Mouse (Mus musculus): ENCODE results near the gene Entr1. TPM values are rescaled to one million over a fixed set of nuclear protein-coding genes. Genes with fewer than 3 reads are reported as not detected.
"Not testable (repeated sequence)": the region's sequence is repeated elsewhere in the genome, so short reads cannot be mapped to it uniquely, and the experiment has no call there.

Gene Entr1
- polyA plus RNA-seq, 1 experiment from 2014 or later = 166 TPM

- 29% methylated on average over 6 of the region's 6 CpGs for WGBS
Measured at GRCm38 (mm10) chr2:26380871-26381270, 8.2 kb downstream of the Entr1 start.

GRCm38 (mm10) chr2:26380131-26380771 lies 8.9 kb downstream of the Entr1 start, which contains the start of gene Snapc4:
Snapc4 (minus strand) TSS chr2:26380653.
- peaks cover 22% of the 10 kb centered on the region for H3K4me1 ChIP-seq (replicated peaks)
- peak within 1 kb of the TSS; percentile 81 for H3K4me3 ChIP-seq (replicated peaks)
- H3K27ac ChIP-seq = peak within 1 kb of the TSS; percentile 61; the same call in 1 of the 2 replicates
- peak; percentile 99 for ATAC-seq
- H3K27me3 ChIP-seq = no peaks in the 10 kb centered on the region
- peaks cover 71% of the 10 kb centered on the region for H3K36me3 ChIP-seq
- under 1% methylated on average over 38 of the region's 38 CpGs for WGBS
- H3K4me2 ChIP-seq (replicated peaks) = peak within 1 kb of the TSS; percentile 93
- peak within 1 kb of the TSS; percentile 89 for H3K9ac ChIP-seq (replicated peaks)
- H3K9me3 ChIP-seq = no peaks in the 10 kb centered on the region

More at GRCm38 (mm10) chr2:26380871-26381270, 8.2 kb downstream of the Entr1 start:
- Histone ChIP-seq H3K36me3 (peaks cover 71% of the 10 kb centered on the region), H3K4me1 (replicated peaks) (peaks cover 22% of the 10 kb centered on the region), H3K4me3 (replicated peaks) (peak overlapping the region; percentile 81), H3K4me2 (replicated peaks) (peak overlapping the region; percentile 93), H3K9ac (replicated peaks) (peak overlapping the region; percentile 89)
- H3K9me3 ChIP-seq, H3K27ac ChIP-seq, H3K27me3 ChIP-seq: not testable (repeated sequence)
- ATAC-seq = peak; percentile 28; the same call in 1 of the 2 replicates

GRCm38 (mm10) chr2:26372396-26372795 lies 16.7 kb downstream of the Entr1 start:
- Histone ChIP-seq H3K9me3 (no peaks in the 10 kb centered on the region), H3K4me2 (replicated peaks) (no peak overlapping the region), H3K4me3 (replicated peaks) (no peak overlapping the region), H3K27ac (no peak overlapping the region), H3K27me3 (no peaks in the 10 kb centered on the region), H3K36me3 (peaks cover 97% of the 10 kb centered on the region), H3K4me1 (replicated peaks) (no peaks in the 10 kb centered on the region), H3K9ac (replicated peaks) (no peak overlapping the region; the same call in 1 of the 2 replicates)
- WGBS = 95% methylated on average over 8 of the region's 8 CpGs
- ATAC-seq = no peak

GRCm38 (mm10) chr2:26368572-26368971 lies 20.5 kb downstream of the Entr1 start:
- ATAC-seq = no peak
- H3K27me3 ChIP-seq = no peaks in the 10 kb centered on the region
- 91% methylated on average over 1 of the region's 1 CpGs for WGBS
- H3K36me3 ChIP-seq = peaks cover 97% of the 10 kb centered on the region
- no peak overlapping the region for H3K27ac ChIP-seq
- H3K4me2 ChIP-seq (replicated peaks) = no peak overlapping the region
- no peaks in the 10 kb centered on the region for H3K9me3 ChIP-seq
- no peak overlapping the region for H3K4me3 ChIP-seq (replicated peaks)
- no peaks in the 10 kb centered on the region for H3K4me1 ChIP-seq (replicated peaks)
- no peak overlapping the region for H3K9ac ChIP-seq (replicated peaks)

GRCm38 (mm10) chr2:26367911-26368310 lies 21.2 kb downstream of the Entr1 start:
- H3K27ac ChIP-seq = no peak overlapping the region
- no peaks in the 10 kb centered on the region for H3K9me3 ChIP-seq
- no peak overlapping the region for H3K4me3 ChIP-seq (replicated peaks)
- H3K4me2 ChIP-seq (replicated peaks) = no peak overlapping the region
- H3K4me1 ChIP-seq (replicated peaks) = no peaks in the 10 kb centered on the region
- no peak overlapping the region for H3K9ac ChIP-seq (replicated peaks)
- peaks cover 97% of the 10 kb centered on the region for H3K36me3 ChIP-seq
- H3K27me3 ChIP-seq = no peaks in the 10 kb centered on the region
- ATAC-seq = no peak
- 95% methylated on average over 6 of the region's 6 CpGs for WGBS

GRCm38 (mm10) chr2:26364738-26365465 lies 24.2 kb downstream of the Entr1 start:
- no peak for ATAC-seq
- Histone ChIP-seq H3K9me3 (no peaks in the 10 kb centered on the region), H3K27me3 (no peaks in the 10 kb centered on the region), H3K36me3 (peaks cover 74% of the 10 kb centered on the region), H3K27ac (no peak overlapping the region), H3K4me2 (replicated peaks) (no peak overlapping the region), H3K9ac (replicated peaks) (no peak overlapping the region), H3K4me1 (replicated peaks) (no peaks in the 10 kb centered on the region), H3K4me3 (replicated peaks) (no peak overlapping the region)
- WGBS = 89% methylated on average over 10 of the region's 10 CpGs

- Histone ChIP-seq H3K27me3 (no peaks in the 10 kb centered on the region), H3K27ac (no peak overlapping the region), H3K9ac (replicated peaks) (no peak overlapping the region), H3K4me2 (replicated peaks) (no peak overlapping the region), H3K36me3 (peaks cover 60% of the 10 kb centered on the region), H3K4me1 (replicated peaks) (no peaks in the 10 kb centered on the region), H3K9me3 (no peaks in the 10 kb centered on the region), H3K4me3 (replicated peaks) (no peak overlapping the region)
- WGBS = 90% methylated on average over 5 of the region's 5 CpGs
- ATAC-seq = no peak
Measured at GRCm38 (mm10) chr2:26363481-26363880, 25.6 kb downstream of the Entr1 start.

- 92% methylated on average over 5 of the region's 5 CpGs for WGBS
- H3K4me3 ChIP-seq (replicated peaks) = no peak overlapping the region
- H3K36me3 ChIP-seq = peaks cover 55% of the 10 kb centered on the region
- no peaks in the 10 kb centered on the region for H3K9me3 ChIP-seq
- no peak overlapping the region for H3K4me2 ChIP-seq (replicated peaks)
- H3K4me1 ChIP-seq (replicated peaks) = no peaks in the 10 kb centered on the region
- H3K27me3 ChIP-seq = no peaks in the 10 kb centered on the region
- no peak overlapping the region for H3K27ac ChIP-seq
- no peak overlapping the region for H3K9ac ChIP-seq (replicated peaks)
- ATAC-seq = no peak
Measured at GRCm38 (mm10) chr2:26362991-26363390, 26.1 kb downstream of the Entr1 start.

- no peaks in the 10 kb centered on the region for H3K27me3 ChIP-seq
- no peak for ATAC-seq
- 51% methylated on average over 3 of the region's 3 CpGs for WGBS
- H3K4me2 ChIP-seq (replicated peaks) = no peak within 1 kb of the TSS
- H3K27ac ChIP-seq = no peak within 1 kb of the TSS
- peaks cover 33% of the 10 kb centered on the region for H3K36me3 ChIP-seq
- no peak within 1 kb of the TSS for H3K9ac ChIP-seq (replicated peaks)
- H3K4me3 ChIP-seq (replicated peaks) = no peak within 1 kb of the TSS
- H3K9me3 ChIP-seq = no peaks in the 10 kb centered on the region
- no peaks in the 10 kb centered on the region for H3K4me1 ChIP-seq (replicated peaks)
Measured at GRCm38 (mm10) chr2:26360772-26361171, 28.3 kb downstream of the Entr1 start, which contains the start of gene Card9. Card9 (minus strand) TSS chr2:26360918.

- H3K36me3 ChIP-seq = peaks cover 27% of the 10 kb centered on the region
- ATAC-seq = no peak
- no peaks in the 10 kb centered on the region for H3K9me3 ChIP-seq
- WGBS = 91% methylated on average over 6 of the region's 6 CpGs
- H3K27ac ChIP-seq = no peak overlapping the region
- no peak overlapping the region for H3K9ac ChIP-seq (replicated peaks)
- H3K4me1 ChIP-seq (replicated peaks) = no peaks in the 10 kb centered on the region
- H3K4me2 ChIP-seq (replicated peaks) = no peak overlapping the region
- no peaks in the 10 kb centered on the region for H3K27me3 ChIP-seq
- no peak overlapping the region for H3K4me3 ChIP-seq (replicated peaks)
Measured at GRCm38 (mm10) chr2:26359983-26360382, 29.1 kb downstream of the Entr1 start.

- H3K36me3 ChIP-seq = peaks cover 25% of the 10 kb centered on the region
- 0 out of 2 replicates have a peak, but pooled peaks have one; percentile 35 for ATAC-seq
- no peak overlapping the region for H3K4me2 ChIP-seq (replicated peaks)
- WGBS = 87% methylated on average over 13 of the region's 13 CpGs
- no peak overlapping the region for H3K27ac ChIP-seq
- no peak overlapping the region for H3K9ac ChIP-seq (replicated peaks)
- H3K27me3 ChIP-seq = no peaks in the 10 kb centered on the region
- no peak overlapping the region for H3K4me3 ChIP-seq (replicated peaks)
- H3K9me3 ChIP-seq = no peaks in the 10 kb centered on the region
- no peaks in the 10 kb centered on the region; the same call in 1 of the 2 replicates for H3K4me1 ChIP-seq (replicated peaks)
Measured at GRCm38 (mm10) chr2:26358667-26359320, 30.3 kb downstream of the Entr1 start.

- H3K36me3 ChIP-seq = peaks cover 13% of the 10 kb centered on the region; the same call in 1 of the 2 replicates
- WGBS = 49% methylated on average over 15 of the region's 15 CpGs
- no peaks in the 10 kb centered on the region for H3K9me3 ChIP-seq
- no peaks in the 10 kb centered on the region for H3K27me3 ChIP-seq
- H3K4me3 ChIP-seq (replicated peaks) = no peak overlapping the region
- H3K27ac ChIP-seq = no peak overlapping the region
- H3K4me2 ChIP-seq (replicated peaks) = no peak overlapping the region
- H3K4me1 ChIP-seq (replicated peaks) = peaks cover 11% of the 10 kb centered on the region
- ATAC-seq = no peak
- no peak overlapping the region for H3K9ac ChIP-seq (replicated peaks)
Measured at GRCm38 (mm10) chr2:26357484-26357883, 31.6 kb downstream of the Entr1 start.
